Mouse (Mus musculus) adrenal gland, postnatal 25 days (tissue): ENCODE data around the gene Proser2. TPM values are rescaled to one million over a fixed set of nuclear protein-coding genes. Genes with fewer than 3 reads are reported as not detected.

ENCODE experiments used
- DNase-seq: peaks from one replicate; pipeline ENCODE4 v3.0.0; 2021; ENCODE audit warnings: mixed read lengths
- total RNA-seq: library from RNA; stranded (reverse); gene quantifications from 2 replicates; pipeline ENCODE4 v1.2.3, GENCODE M21; 2021

Proser2 gene
- total RNA-seq, 1 experiment from 2014 or later: 13.4 TPM

GRCm38 (mm10) chr2:6072685-6073260, 57.2 kb downstream of the Proser2 start:
- no peak for DNase-seq

GRCm38 (mm10) chr2:6071598-6072440, 58.2 kb downstream of the Proser2 start:
- peak; percentile 16 for DNase-seq

GRCm38 (mm10) chr2:6070925-6071324, 59.1 kb downstream of the Proser2 start:
- no peak for DNase-seq

- no peak for DNase-seq
These were observed 62.7 kb downstream of the Proser2 start for GRCm38 (mm10) chr2:6067341-6067740.

- no peak for DNase-seq
These were observed 69.8 kb downstream of the Proser2 start for GRCm38 (mm10) chr2:6060071-6060804.

- DNase-seq: no peak
These were observed 70.7 kb downstream of the Proser2 start for GRCm38 (mm10) chr2:6059291-6059690.

- no peak for DNase-seq
These were observed 73.5 kb downstream of the Proser2 start for GRCm38 (mm10) chr2:6056518-6056917.

GRCm38 (mm10) chr2:6055466-6055865, 74.5 kb downstream of the Proser2 start:
- no peak for DNase-seq

GRCm38 (mm10) chr2:6049018-6049417, 81.0 kb downstream of the Proser2 start:
- DNase-seq: no peak

- DNase-seq: no peak
These were observed 81.4 kb downstream of the Proser2 start for GRCm38 (mm10) chr2:6048570-6048969.

Other genes starting within 250 kb of the Proser2 start
- 41.2 and 55.9 TPM in 2 replicates for gene Sec61a2, start 234.8 kb downstream of the Proser2 start, total RNA-seq
- 15.7 and 16.8 TPM in 2 replicates for gene Dhtkd1, start 187.4 kb downstream of the Proser2 start, total RNA-seq
- 28.6 and 30.2 TPM in 2 replicates for gene Upf2, start 178.7 kb downstream of the Proser2 start, total RNA-seq
- gene Echdc3, start 82.8 kb upstream of the Proser2 start, total RNA-seq: 46.5 and 70.4 TPM in 2 replicates
- 23.9 and 29.4 TPM in 2 replicates for gene Usp6nl, start 192.5 kb upstream of the Proser2 start, total RNA-seq